Mouse (Mus musculus) thymus, postnatal 0 days (tissue): ENCODE data around the gene Hsf5. TPM values are rescaled to one million over a fixed set of nuclear protein-coding genes. Genes with fewer than 3 reads are reported as not detected.

ENCODE experiments used
- DNase-seq: peaks from one replicate; pipeline ENCODE4 v3.0.0-alpha.2; 2015; ENCODE audit warnings: low spot score
- polyA plus RNA-seq: library from polyadenylated mRNA; unstranded; fragments of >200 nt; fragmentation: Nextera tagmentation; extraction: Ambion mirVana; gene quantifications from 2 replicates; pipeline ENCODE4 v1.2.1, GENCODE M21; 2015

Hsf5 gene
- polyA plus RNA-seq, 1 experiment from 2014 or later: 0.10 TPM

GRCm38 (mm10) chr11:87638793-87639192, 21.8 kb downstream of the Hsf5 start:
- DNase-seq: no peak

- peak; percentile 26 for DNase-seq
These were observed 22.2 kb downstream of the Hsf5 start for GRCm38 (mm10) chr11:87639206-87639605.

- no peak for DNase-seq
These were observed 25.9 kb downstream of the Hsf5 start for GRCm38 (mm10) chr11:87642865-87643264.

GRCm38 (mm10) chr11:87654693-87655092, 37.7 kb downstream of the Hsf5 start:
- DNase-seq: no peak

- no peak for DNase-seq
These were observed 42.3 kb downstream of the Hsf5 start for GRCm38 (mm10) chr11:87659216-87659615.

GRCm38 (mm10) chr11:87662407-87662806, 45.4 kb downstream of the Hsf5 start, which contains the start of gene Rnf43:
Gene Rnf43 (plus strand): TSS chr11:87662722.
- DNase-seq: peak; percentile 91

- DNase-seq: no peak
These were observed 45.9 kb downstream of the Hsf5 start for GRCm38 (mm10) chr11:87662822-87663221.

GRCm38 (mm10) chr11:87663948-87664347, 47.0 kb downstream of the Hsf5 start:
- DNase-seq: no peak

GRCm38 (mm10) chr11:87664521-87664920, 47.6 kb downstream of the Hsf5 start:
- DNase-seq: no peak

GRCm38 (mm10) chr11:87665224-87665623, 48.3 kb downstream of the Hsf5 start:
- no peak for DNase-seq

- DNase-seq: no peak
These were observed 48.7 kb downstream of the Hsf5 start for GRCm38 (mm10) chr11:87665658-87666057.

- no peak for DNase-seq
These were observed 49.5 kb downstream of the Hsf5 start for GRCm38 (mm10) chr11:87666256-87667035.

- DNase-seq: no peak
These were observed 50.4 kb downstream of the Hsf5 start for GRCm38 (mm10) chr11:87667107-87668090.

GRCm38 (mm10) chr11:87673282-87673681, 56.3 kb downstream of the Hsf5 start:
- DNase-seq: no peak

- no peak for DNase-seq
These were observed 58.6 kb downstream of the Hsf5 start for GRCm38 (mm10) chr11:87675606-87676005.

- no peak for DNase-seq
These were observed 60.8 kb downstream of the Hsf5 start for GRCm38 (mm10) chr11:87677756-87678155.

GRCm38 (mm10) chr11:87678545-87678944, 61.6 kb downstream of the Hsf5 start:
- DNase-seq: no peak

GRCm38 (mm10) chr11:87678976-87679375, 62.0 kb downstream of the Hsf5 start:
- peak; percentile 49 for DNase-seq

- no peak for DNase-seq
These were observed 63.8 kb downstream of the Hsf5 start for GRCm38 (mm10) chr11:87680786-87681185.

- no peak for DNase-seq
These were observed 65.1 kb downstream of the Hsf5 start for GRCm38 (mm10) chr11:87682096-87682495.

- DNase-seq: no peak
These were observed 66.0 kb downstream of the Hsf5 start for GRCm38 (mm10) chr11:87682838-87683571.
